Mouse (Mus musculus): ENCODE results near the gene Aes. TPM values are rescaled to one million over a fixed set of nuclear protein-coding genes. Genes with fewer than 3 reads are reported as not detected.
A peak's percentile ranks its signal among the peaks of the same experiment; 100 is the strongest.

The Aes gene
- total RNA-seq, 2 experiments from 2014 or later = 867 to 890 TPM

DNA sequence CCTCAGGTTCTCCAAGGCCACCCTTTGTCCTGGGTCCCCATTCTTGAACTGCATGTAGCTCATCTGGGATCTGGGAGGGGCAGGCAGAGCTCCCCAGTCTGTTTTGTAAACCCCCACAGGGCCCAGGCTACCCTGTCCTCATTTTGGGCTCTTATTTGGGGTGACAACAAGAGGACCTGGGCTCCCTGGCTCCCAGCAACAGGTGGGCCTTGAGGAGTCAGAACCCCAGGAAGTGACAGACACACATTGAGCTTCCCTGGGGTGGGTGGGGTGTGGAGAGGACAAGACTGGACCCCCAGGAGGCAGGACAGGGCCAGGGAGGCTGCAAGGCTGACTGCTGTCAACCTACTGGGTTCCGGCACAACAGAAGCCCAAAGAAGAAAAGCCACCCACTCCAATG lies 15.7 kb upstream of the Aes start:
- no peak for DNase-seq

DNA sequence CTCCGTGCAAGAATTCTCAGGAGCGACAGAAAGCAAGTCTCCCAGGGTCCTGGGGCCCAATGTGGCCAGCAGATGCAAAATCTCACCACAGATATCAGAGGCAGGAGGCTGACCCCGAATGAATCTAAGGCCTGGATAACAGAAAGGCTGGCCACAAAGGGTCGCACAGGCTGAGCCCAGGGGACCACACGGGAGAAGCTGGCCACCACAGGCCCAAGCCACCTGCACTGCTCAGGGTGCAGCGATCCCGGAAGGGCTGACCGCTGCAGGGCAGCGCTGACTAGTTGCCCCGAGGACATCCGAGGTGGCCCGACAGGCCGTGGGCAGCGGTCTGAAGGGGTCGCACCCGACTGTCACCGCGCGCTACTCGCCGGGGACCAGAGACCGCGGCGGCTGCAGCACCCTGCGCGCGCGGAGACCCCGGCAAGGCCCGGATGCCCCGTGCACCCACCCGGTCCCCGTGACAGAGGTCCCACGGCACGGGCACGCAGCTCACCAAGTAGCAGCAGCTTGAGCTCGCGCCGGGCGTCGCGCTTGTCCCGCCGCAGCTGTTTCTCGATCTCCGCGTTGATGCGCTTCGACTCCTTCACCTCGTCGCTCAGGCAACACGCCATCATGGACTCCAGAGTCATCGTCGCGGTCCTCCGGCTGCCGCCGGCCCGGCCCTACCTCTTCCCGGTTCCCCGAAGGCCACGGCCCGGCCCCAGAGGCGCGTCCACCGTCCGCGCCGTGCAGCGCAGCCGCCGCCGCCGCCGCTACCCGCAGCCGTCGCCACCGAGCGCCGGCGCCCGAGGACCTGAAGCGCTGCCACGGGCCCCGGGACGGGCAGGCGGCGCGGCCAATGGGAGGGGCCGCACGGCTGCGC lies 14.8 kb upstream of the Aes start:
- DNase-seq = peak in 1 of 2 experiments; percentile 43
- intact Hi-C loops (cut with DNase I) = loop anchor here (5.0 kb wide), 1 partner anchor 157 kb away; the partner anchor contains the start of gene Gm48552

More for the DNA sequence above, 15.7 kb upstream of the Aes start:
- intact Hi-C loops (cut with DNase I) = loop anchor here (5.0 kb wide), 1 partner anchor 156 kb away; the partner anchor contains the start of gene Gm48552

DNA sequence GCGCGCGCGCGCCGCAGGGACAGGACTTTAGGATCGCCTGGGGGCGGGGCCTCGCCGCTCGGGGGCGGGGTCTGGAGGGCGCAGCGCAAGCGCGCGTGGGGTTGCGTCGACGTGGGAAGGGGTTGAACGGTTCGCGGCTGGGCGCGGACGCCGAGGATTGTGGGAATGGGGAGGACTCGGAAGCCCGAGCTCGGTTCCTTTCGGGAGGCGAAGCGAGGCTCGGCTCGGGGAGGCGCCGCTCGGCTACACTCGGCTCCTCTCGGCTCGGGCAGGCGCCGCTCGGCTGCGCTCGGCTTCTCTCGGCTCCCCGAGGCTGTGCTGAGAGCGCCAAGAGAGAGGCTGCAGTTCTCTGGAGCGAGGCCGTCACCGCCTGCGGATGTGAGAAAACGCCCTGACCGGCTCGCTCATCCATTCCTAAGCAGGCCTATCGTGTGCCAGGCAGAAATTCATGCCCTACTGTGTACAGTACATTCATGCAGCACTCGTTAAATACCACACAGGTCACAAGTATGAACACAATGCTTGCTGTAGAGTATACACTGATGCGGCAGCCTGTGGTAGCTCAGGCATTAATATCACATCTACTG lies 14.0 kb upstream of the Aes start, which contains the start of gene Gna11:
Gene Gna11, minus strand, starts transcription at position 30 of the 587 bp plus-strand sequence.
- intact Hi-C loops (cut with DNase I) = no loop called here
- DNase-seq = peak; percentile 100

DNA sequence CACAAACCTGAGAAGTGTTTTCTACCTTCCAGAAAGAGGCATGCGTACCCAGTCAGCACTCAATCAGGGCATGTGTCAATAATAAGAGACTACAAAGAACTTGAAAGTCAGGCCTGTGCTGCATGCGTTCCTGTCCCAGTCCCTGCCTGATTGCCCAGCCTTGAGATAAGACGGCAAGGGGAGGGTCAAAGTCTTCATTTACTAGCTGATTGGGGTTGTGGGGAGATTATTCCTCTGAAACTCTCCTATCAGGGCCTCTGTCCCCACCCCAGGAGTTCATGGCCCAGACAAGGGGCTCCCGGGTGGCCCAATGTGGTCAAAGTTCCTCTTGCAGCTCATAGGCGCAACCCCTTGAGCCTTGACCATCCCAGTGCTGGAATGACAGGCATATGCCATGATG lies 13.0 kb upstream of the Aes start:
- intact Hi-C loops (cut with DNase I) = no loop called here
- no peak for DNase-seq

DNA sequence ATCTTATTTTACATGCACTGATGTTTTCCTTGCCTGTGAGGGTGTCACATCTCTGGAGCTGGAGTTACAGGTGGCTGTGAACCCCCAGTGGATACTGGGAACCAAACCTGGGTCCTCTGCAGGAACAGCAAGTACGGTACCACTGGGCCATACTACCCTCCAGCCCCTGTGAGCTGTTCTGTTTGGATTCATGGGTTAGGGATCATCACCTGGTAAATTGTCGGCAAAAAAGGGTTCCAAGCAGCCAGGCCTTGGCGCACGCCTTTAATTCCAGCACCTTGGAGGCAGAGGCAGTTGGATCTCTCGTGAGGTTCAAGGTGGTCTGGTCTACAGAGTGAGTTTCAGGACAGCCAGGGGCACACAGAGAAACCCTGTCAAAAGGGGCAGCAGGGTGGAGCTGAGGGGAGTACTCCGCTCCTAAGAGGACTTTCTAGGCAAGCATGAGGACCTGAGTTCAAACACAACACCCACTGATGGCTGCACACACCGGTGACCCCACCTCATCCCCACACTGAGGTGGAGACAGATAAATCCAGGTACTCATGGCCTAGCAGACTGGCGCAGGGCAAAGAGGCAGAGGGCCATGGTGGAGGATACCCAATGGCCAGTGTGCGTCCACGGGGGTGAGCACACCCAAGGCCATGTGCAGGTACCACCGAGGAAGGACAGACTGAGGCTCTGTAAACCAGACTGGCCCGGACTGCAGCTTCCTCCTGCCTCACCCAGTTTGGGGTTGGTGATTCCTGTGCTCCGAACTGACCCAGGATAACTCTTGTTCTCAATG lies 12.3 kb upstream of the Aes start:
- intact Hi-C loops (cut with DNase I) = no loop called here
- DNase-seq = no peak

DNA sequence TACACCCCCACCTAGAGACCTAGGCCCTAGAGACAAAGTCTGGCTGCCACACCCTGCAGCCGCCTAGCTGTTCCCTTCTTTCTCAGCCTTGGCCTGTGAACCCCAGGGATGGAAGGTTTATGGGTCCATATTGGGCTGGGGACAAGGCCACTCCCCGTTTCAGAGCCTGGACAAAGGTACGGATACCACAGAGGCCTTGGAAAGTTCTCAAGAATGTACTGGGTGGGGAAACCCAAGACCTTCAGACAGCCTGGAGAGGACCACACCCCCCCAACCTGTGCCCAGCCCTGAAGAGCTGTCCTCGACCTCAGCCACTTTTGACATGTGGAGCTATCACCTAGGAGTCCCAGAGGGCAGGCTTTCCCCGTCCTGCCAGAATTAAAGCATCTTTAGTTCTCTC lies 10.3 kb upstream of the Aes start:
- intact Hi-C loops (cut with DNase I) = no loop called here
- DNase-seq = no peak

DNA sequence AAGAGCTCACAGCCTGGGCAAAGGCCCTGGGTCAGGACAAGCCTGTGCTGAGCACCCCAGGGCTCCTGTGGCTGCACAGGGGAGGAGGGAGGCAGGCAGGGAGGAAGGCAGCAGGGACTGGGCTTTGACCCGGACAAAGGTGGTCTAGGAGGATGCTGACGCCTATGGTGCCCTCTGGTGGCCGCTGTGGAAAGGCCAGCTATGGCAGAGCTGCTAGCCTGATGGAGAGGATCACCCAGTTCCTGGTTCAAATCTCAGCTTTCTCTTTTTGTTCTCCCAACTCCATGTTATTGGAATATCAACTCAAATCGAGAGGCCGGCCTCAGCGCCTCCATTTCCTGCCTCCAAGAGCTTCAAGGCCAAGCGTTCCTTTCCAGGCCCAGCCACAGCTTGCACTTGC lies 9.0 kb upstream of the Aes start:
- intact Hi-C loops (cut with DNase I) = loop anchor here (2.0 to 10.0 kb wide), 2 partner anchors 31 to 55 kb away; partner anchors contain the start of genes BC025920 and Tle6
- peak; percentile 65 to 78 for DNase-seq

DNA sequence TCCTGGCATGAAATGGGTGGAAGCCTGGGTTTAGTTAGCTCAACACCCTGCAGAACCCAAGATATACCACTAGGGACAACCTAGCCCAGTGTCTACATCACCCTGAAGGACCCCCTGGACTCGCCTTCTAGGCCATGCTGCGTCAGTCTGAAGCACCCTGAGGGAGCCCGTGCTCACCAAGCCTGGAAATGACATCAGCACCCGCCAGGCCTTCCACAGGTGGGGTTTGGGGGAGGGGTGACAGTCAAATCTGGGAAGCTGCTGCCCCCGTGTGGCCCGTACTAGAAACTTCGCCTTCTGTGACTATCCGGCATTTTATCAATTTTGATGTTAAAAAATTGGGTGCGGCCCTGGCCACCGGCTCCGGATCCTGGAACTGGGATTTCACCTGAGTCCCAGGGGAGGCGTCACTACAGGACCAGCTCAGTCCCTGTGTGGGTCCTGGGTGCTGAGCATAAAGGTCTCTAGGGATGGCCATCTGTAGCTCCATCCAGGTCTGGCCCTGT lies 7.6 kb upstream of the Aes start:
- intact Hi-C loops (cut with DNase I) = loop anchor here (1.0 to 10.0 kb wide), 3 partner anchors 33 to 53 kb away; partner anchors contain the start of genes BC025920 and Tle6

DNA sequence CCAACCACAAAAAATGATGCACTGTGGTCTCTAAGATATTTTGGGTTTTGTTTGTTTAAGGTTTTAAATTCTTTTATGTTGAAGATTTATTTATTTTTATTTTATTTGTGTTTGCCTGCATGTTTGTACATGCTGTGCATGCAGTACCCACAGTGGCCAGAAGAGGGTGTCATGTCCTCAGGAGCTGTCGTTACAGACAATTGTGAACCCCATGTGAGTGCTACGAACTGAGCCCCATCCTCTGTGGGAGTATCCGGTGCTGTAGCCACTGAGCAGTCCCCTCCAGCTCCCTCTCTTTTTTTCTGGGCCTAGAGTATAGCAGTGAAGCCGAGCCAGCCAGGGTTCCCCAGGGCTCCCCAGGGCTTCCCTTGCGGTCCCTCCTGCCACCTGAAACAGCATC lies 6.1 kb upstream of the Aes start:
- DNase-seq = peak in 1 of 2 experiments; percentile 49
- intact Hi-C loops (cut with DNase I) = loop anchor here (10.0 kb wide), 1 partner anchor 52 kb away; the partner anchor contains the start of genes BC025920 and Tle6

More for the DNA sequence above, 7.6 kb upstream of the Aes start:
- DNase-seq = peak; percentile 90 to 93

DNA sequence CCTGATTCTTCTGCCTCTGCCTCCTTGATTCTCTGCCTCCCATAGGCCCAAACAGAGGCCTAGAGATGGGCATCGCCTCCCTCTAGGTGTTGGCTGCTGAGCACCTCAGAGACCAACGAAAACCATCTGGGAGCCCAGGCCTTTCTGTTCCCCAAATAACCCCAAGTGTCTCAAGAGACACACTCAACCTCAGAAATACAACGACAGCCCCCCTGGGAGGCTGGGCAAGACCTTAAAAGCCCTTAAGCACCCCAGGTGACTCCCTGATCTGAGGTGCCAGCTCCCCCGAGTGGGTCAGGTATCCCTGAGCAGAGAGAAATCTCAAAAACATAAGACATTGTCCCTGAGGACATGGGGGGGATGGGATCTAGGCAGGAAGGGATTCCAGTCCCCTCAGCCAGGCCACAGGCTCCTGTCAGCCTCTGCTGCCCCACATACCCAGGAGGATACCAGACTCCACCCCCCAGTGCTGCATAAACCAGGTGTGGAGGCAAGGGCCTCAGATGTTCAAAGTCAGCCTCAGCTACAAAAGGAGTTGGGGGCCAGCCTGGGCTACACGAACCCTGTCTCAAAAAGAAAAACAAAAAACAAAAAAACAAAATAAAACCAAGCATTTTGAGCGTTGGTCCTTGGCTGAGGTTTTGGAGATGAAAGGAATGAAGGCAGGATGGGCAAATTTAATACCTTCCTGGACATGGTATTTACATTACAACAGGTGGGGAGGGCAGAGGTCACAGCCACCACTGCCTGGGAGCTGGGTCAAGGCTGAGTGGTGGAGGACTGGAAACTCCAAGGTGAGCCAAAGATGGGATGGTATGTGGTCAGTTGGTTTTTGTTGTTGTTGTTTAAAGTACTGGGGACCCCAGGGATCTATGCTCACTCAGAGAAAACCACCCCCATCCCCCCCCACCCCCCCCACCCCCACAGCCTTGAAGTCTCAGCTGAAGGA lies 5.2 kb upstream of the Aes start:
- no peak for DNase-seq
- intact Hi-C loops (cut with DNase I) = loop anchor here (10.0 kb wide), 1 partner anchor 51 kb away; the partner anchor contains the start of genes BC025920 and Tle6

DNA sequence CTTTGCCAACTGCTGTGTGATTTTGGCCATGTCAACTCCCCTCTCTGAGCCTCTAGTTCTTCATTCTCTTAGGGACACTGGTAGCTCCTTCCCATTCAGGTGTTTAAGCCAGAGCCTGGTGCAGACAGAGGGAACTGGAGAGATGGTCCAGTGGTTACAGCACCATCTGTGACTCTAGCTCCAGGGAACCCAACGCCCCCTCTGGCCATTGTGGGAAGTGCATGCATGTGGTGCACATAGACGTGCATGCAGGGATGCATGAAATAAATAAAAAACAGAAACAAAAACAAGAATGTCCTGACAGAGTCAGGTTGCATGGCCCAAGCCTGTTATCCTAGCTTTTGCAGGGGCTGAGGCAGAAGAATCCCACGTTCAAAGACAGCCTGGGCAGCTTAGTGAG lies 3.0 kb upstream of the Aes start:
- DNase-seq = no peak
- intact Hi-C loops (cut with DNase I) = loop anchor here (10.0 kb wide), 1 partner anchor 49 kb away; the partner anchor contains the start of genes BC025920 and Tle6

DNA sequence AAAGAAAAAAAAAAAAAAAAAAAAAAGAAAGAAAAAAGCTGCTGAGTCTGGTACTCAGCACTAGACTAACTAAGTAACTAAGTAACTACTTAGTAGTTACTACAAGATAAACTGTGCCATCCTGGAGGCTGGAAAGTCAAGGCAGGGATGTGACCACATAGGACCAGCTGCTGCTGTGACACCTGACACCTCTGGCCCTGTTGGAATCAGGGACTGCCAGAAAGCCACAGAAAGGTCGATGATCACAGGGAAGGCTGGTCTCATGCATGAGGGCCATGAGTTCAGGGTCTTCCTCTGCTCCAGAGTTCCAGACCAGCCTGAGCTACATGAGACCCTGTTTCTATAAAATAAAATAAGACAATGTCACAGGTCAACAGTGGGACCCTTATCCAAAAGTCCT lies 1.8 kb upstream of the Aes start:
- intact Hi-C loops (cut with DNase I) = loop anchor here (10.0 kb wide), 1 partner anchor 47 kb away; the partner anchor contains the start of genes BC025920 and Tle6
- no peak for DNase-seq

DNA sequence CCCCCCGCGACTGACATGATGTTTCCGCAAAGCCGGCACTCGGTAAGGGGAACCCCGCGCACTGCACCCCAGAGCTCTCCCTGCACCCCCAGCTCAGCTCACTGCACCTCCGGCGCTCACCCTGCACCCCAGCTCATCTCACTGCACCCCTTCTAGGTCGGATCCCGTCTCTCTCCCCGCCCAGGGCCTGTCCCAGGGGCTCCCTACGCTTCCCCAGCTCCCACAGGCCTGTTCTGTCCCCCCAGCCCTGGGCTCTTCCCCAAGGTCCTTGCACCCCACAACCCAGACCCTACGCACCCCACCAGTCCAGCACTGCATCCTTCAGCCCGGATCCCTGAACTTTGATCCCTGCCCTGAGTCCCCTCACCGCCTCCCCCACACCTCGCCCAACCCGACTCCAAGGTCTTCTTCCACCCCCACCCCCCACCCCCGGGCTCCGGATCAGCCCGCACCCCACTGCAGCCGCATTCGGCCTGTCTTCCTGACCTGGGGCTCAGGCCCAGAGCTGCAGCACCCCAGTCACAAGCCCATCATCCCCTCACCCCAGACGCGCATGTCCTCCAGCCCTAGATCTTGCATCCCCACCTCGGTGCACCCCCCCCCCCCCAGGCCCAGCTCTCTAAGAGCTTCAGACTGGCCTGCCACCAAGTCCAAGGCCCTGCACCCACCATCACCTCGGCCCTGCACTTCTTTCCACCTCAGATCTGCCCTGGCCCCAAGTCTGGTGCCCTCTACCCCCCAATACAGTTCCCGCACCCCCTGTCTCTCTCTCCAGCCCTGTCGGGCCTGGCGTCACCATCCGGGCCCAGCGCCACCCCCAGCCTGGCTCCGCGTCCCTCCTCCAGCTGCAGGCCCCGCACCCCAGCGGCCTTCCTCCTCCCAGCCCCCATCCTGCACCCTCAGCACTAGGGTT lies 595 bp downstream of the Aes start:
- DNase-seq = peak; percentile 86
- intact Hi-C loops (cut with DNase I) = loop anchor here (10.0 kb wide), 1 partner anchor 45 kb away; the partner anchor contains the start of genes BC025920 and Tle6

DNA sequence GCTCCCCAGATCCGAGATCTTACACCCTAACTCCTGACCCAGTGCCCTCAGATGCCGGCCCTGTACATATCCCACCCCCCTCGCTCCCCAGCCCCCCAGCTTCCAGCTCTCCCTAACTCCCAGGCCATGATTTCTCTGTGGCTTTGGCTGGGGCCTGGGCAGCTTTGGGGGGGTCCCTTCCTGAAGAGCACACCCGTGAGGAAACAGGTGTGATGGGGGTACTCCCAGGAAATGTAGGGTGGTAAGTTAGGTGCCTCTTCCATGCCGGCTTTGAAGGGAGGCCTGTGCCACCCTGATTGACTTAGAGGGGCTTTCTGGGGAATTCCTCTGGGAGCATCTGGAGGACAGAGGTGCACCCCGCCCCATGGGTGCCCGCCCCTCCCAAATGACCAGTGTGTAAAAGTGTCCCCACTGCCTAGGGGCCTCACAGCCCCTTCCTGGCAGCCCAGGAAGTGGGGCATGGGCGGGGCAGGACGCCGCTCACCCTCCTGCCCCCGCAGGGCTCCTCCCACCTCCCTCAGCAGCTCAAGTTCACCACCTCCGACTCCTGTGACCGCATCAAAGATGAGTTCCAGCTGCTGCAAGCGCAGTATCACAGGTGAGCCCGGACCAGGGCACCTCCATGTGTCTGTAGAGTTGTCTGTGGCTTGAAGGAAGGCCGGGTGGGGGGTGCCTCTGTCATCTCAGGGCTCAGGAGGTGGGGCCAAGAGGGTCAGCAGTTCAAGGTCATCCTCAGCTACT lies 1.6 kb downstream of the Aes start:
- peak; percentile 55 for DNase-seq
- intact Hi-C loops (cut with DNase I) = no loop called here

DNA sequence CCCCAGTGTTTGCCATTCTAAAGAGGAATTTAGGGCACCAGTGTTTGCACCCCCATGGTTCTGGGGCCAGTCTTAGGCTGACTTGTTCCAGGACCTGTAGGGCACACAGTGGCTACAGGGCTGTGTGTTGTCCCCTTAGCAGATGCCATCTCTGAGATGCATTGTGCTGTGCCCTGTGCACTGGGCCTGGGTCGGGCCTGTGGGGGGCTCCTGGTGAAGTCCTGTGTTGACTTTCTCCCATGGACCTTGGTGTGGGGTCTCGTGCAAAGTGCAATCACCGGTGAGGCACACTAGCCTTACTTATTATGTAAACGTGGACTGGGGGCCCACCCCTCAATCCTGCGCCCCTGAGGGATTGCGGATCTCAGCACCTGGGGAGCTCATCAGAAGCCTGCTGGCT lies 3.1 kb downstream of the Aes start:
- intact Hi-C loops (cut with DNase I) = no loop called here

DNA sequence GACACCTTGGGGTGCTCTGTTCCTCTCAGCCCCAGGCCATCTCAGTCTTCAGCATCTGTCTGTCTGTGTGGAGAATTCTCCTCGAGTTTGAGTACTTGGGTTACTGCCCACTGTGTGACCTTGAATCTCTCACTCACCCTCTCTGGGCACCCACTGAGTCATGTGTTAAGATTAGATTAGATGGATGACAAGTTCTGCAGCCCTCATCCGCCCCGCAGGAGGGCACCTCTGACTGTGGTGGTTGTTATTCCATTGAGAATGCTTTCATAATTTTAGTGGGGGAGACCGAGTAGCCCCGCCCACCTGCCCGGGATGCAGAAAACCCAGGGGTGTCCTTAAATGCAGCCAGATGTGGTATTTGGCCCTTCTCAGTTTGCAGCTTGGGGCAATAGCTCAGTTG lies 4.2 kb downstream of the Aes start:
- peak in 1 of 2 experiments; percentile 37 for DNase-seq
- intact Hi-C loops (cut with DNase I) = no loop called here

More for the DNA sequence above, 3.1 kb downstream of the Aes start:
- DNase-seq = no peak

DNA sequence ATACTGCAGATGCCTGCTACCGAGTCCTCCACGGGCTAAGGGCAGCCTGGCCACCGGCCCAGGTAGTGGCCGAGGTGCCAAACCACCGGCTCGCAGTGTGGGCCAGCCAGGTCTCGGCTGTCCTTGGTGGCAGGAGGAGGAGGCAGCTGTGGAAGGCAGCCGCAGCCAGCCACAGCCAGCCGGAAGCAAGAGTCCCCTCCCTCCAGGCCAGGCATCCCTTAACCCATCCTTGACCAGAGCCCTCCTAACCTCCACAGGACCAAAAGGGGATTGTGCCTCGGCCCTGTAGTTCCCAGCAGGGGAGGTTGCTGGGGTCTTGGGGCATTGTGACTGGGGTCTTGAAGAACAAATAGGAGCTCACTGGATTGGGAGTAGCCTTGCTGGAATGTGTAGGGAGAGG lies 4.9 kb downstream of the Aes start:
- DNase-seq = peak; percentile 80 to 82
- intact Hi-C loops (cut with DNase I) = no loop called here
